Mouse (Mus musculus): ENCODE results near the gene Nepro.

GRCm38 (mm10) chr16:44745471-44745865 is 21.4 kb downstream of the Nepro start:
- TF ChIP-seq POLR2A (IDR thresholded peaks at IDR 0.05; ENCODE audit: control insufficient read depth, low read depth, low read length) (no peak), CTCF (IDR thresholded peaks at IDR 0.05; ENCODE audit: control insufficient read depth, insufficient read depth, insufficient replicate concordance, low read depth, low read length) (no peak)

Data from testis, adult 2 months (tissue).